Mouse (Mus musculus) cerebellum, adult 2 months (tissue): ENCODE results near the gene Abi3. TPM values are rescaled to one million over a fixed set of nuclear protein-coding genes. Genes with fewer than 3 reads are reported as not detected.

Source experiments
- DNase-seq, 2 experiments: peaks; one replicate each; pipeline ENCODE4 v3.0.0; 2021
- H3K27ac ChIP-seq: fragments of 200-500 bp; 2 replicates; pipeline ENCODE4 v1.5.1; 2012; ENCODE audit warnings: low read length, control low read depth, inconsistent platforms; ENCODE audit not compliant: insufficient read depth
- H3K27me3 ChIP-seq: fragments of 200-500 bp; 2 replicates; pipeline ENCODE4 v1.6.1; 2012; ENCODE audit warnings: inconsistent platforms, mild to moderate bottlenecking, low read length, moderate library complexity; ENCODE audit not compliant: control insufficient read depth, insufficient read depth
- H3K4me1 ChIP-seq: fragments of 200-500 bp; 2 replicates; pipeline ENCODE4 v1.6.1; 2011; ENCODE audit warnings: low read length; ENCODE audit not compliant: control insufficient read depth, insufficient read depth
- H3K4me3 ChIP-seq: fragments of 200-500 bp; replicated peaks from 2 replicates; pipeline ENCODE3; 2011; ENCODE audit warnings: mild to moderate bottlenecking, low read depth, low read length, control low read depth; ENCODE audit not compliant: insufficient read depth
- CTCF ChIP-seq: fragments of 200-500 bp; IDR thresholded peaks from 2 replicates; pipeline ENCODE4 v1.5.1; 2011; ENCODE audit warnings: low read depth, mild to moderate bottlenecking, control low read depth, low read length, moderate library complexity, borderline replicate concordance; ENCODE audit not compliant: insufficient read depth
- POLR2A ChIP-seq: fragments of 200-500 bp; IDR thresholded peaks from 2 replicates; pipeline ENCODE4 v1.6.1; 2011; ENCODE audit warnings: low read length, control low read depth, borderline replicate concordance; ENCODE audit not compliant: insufficient read depth
- WGBS: fragments of 180-500 bp; shearing (Covaris S2); methylation state at CpG from one replicate; pipeline ENCODE4 v1.1.7; 2018; 5-methylcytosine and 5-hydroxymethylcytosine counted together
- polyA plus RNA-seq: library from polyadenylated mRNA; depleted of rRNA; stranded (reverse); fragments of >200 nt; gene quantifications from 2 replicates; pipeline ENCODE4 v1.2.3, GENCODE M21; 2012

The Abi3 gene
- polyA plus RNA-seq, 1 experiment, result 3.2 TPM

DNA sequence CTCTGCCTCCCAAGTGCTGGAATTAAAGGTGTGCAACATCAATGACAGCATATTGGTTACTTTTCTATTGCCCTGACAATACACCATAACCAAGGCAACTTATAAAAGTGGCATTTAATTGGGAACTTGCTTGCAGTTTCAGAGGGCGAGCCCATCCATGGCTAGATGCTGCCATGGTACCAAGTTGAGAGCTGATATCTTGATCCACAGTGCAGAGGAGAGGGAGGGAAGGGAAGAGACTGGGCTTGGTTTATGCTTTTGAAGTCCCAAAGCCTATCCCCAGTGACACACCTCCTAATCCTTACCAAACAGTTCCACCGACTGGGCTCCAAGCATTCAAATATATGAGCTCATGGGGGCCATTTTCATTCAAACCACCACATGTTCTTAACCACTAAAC lies 28.2 kb downstream of the Abi3 start:
- WGBS, result 97% methylated on average over 2 of the region's 2 CpGs
- Histone ChIP-seq H3K4me1 (no peaks in the 10 kb centered on the region), H3K4me3 (no peak overlapping the region), H3K27ac (no peak overlapping the region), H3K27me3 (no peaks in the 10 kb centered on the region)
- TF ChIP-seq CTCF (no peak), POLR2A (no peak)
- no peak for DNase-seq

DNA sequence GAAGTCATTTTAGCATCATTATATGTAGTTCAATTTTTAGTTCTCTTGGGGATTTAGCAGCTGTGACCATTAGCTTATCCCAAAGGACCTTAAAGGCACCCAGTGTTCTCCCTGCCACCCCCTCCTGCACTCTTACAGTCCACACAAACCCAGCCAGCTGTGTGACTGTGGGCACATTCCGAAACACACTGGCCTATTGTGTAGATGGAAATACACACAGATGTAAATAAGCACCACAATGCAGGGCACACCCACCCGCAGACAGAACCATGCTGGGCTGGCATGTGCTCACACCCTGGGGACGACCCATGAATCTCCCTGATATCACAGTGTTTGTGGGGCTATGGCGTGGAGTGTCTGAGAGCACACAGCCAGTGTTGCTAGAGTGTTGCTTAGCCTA lies 30.1 kb downstream of the Abi3 start:
- H3K4me1 ChIP-seq, result no peaks in the 10 kb centered on the region
- no peak overlapping the region for H3K4me3 ChIP-seq
- no peak overlapping the region for H3K27ac ChIP-seq
- TF ChIP-seq POLR2A, result no peak
- no peak for TF ChIP-seq CTCF
- H3K27me3 ChIP-seq, result no peaks in the 10 kb centered on the region
- DNase-seq, result no peak
- WGBS, result 56% methylated on average over 4 of the region's 4 CpGs

DNA sequence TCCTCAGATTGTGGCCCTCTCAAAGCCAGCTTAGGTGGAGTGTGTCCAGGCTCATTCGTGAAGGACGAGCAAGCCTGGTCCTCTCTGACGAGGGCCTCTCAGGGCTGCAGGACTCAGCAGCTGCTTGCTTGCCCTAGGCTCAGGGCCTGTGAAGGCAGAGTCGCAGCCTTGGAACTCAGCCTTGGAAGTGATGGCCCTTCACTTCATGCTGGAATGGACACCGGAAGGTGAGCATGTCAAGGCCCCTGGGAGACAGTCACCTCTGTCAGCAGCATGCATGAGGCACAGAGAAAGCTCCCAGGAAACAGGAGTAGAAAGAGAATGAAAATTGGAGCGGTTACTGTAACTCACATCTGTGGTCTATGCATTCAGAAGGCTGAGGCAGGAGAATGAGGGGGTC lies 30.5 kb downstream of the Abi3 start:
- WGBS, result 77% methylated on average over 6 of the region's 6 CpGs
- H3K4me1 ChIP-seq, result no peaks in the 10 kb centered on the region
- TF ChIP-seq CTCF, result no peak
- TF ChIP-seq POLR2A, result no peak
- DNase-seq, result no peak
- no peak overlapping the region for H3K27ac ChIP-seq
- H3K4me3 ChIP-seq, result no peak overlapping the region
- H3K27me3 ChIP-seq, result no peaks in the 10 kb centered on the region

DNA sequence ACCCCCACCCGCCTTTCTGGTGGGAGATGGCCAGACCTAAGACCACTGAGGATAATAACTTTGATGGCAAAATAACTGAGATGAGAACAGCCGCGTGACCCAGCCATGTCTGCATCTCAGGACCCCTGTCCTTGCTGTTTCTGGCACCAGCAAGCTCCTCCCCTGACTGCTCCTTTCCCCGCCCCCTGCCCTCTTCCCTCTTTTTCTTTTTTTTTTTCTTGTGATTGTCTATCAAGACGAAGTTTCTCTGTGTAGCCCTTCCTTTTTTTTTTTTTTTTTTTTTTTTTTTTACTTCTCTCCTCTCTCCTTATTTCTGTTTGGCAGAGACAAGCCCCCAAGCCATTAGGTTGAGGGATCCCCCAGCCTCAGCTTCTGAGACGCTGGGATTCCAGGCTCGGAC lies 31.4 kb downstream of the Abi3 start:
- WGBS, result 50% methylated on average over 7 of the region's 7 CpGs
- no peaks in the 10 kb centered on the region for H3K4me1 ChIP-seq
- no peak for DNase-seq
- no peak for TF ChIP-seq CTCF
- no peak for TF ChIP-seq POLR2A
- no peak overlapping the region for H3K4me3 ChIP-seq
- H3K27ac ChIP-seq, result no peak overlapping the region
- H3K27me3 ChIP-seq, result no peaks in the 10 kb centered on the region

DNA sequence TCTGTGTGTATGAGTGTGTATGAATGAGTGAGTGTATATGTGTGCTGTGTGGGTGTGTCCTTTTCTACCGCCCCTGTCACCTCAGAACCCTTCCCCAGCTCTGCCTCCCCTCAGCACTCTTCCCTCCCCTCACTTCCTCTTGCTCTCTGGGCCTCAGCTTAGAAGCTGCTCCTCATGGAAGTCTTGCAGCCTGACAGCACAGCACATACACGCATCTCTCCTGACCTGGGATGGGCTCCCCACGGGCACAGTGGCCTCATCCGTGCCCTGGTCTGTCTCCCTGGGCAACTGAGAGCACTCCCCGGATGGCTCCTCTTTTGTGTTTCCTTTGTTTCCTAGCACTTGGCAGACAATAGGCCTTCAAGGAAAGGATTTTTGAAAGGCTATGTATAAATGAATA lies 32.7 kb downstream of the Abi3 start:
- H3K4me1 ChIP-seq, result no peaks in the 10 kb centered on the region; the same call in 1 of the 2 replicates
- TF ChIP-seq CTCF (no peak), POLR2A (no peak)
- no peak overlapping the region for H3K4me3 ChIP-seq
- no peaks in the 10 kb centered on the region for H3K27me3 ChIP-seq
- WGBS, result 26% methylated on average over 5 of the region's 5 CpGs
- H3K27ac ChIP-seq, result no peak overlapping the region
- DNase-seq, result no peak

DNA sequence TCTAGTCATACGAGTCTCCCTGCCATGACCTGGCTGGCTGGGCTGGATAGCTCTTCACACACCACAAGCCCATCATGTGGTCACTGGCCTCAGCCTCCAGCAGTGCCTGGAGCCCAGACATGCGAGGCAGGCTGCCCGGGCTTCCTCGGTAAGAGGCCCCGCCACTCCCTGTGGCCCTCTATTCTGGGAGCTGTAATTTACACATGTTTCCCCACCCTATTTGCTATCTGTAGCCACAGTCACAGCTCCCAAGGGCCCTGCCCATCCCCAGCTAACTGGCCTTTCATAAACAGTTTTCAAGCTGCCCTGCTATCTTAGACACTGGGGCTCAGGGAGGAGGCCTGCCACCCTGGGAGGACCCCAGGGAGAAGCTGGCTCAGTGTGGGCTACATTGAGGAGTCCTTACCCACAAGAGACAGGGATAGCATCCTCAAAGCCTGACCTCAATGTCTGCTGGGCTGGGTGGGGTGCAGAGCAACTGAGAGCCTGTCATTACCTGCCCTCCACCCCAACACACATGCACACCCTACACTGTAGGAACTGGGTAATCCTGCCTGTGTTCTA lies 33.7 kb downstream of the Abi3 start:
- Histone ChIP-seq H3K27me3 (no peaks in the 10 kb centered on the region), H3K4me3 (no peak overlapping the region), H3K4me1 (no peaks in the 10 kb centered on the region; the same call in 1 of the 2 replicates), H3K27ac (no peak overlapping the region)
- no peak for DNase-seq
- TF ChIP-seq CTCF (no peak), POLR2A (no peak)
- 58% methylated on average over 5 of the region's 5 CpGs for WGBS

DNA sequence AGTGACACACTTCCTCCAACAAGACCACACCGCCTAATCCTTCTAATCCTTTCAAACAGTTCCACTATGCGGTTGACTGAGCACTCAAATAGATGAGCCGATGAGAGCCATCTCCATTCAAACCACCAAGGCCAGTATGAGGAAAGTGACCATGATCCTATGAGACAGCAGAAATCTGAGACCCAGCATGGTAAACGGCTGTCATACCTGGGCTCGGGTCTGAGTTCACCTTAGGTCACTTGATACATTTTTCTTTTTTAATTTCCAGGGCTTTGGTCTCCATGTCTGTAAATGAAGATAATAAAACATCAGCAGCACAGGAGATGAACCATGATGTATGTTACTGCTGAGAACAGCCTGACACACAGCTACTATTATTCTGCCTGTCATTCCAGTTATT lies 34.4 kb downstream of the Abi3 start:
- Histone ChIP-seq H3K27me3 (no peaks in the 10 kb centered on the region), H3K27ac (no peak overlapping the region), H3K4me1 (no peaks in the 10 kb centered on the region; the same call in 1 of the 2 replicates), H3K4me3 (no peak overlapping the region)
- 97% methylated on average over 5 of the region's 5 CpGs for WGBS
- DNase-seq, result no peak
- TF ChIP-seq POLR2A, result no peak
- TF ChIP-seq CTCF, result no peak

DNA sequence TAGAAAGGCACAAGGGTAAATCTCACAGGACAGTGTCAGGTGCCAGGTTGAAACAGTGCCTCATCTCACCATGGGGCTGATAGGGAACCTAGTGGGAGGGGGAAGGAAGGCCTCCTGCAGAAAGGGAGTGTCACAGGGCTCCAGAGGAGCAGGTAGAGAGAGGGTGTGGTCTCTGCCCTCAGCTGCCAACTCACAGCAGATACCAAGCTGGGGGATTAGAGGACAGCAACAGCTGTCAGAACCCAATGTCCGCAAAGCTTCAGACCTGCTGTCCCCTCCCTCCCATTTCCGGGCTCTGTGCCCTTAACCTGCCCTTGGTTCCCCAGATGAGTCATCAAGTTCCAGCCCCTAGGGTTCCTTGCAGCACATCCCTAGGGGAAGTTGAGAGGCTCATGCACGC lies 36.7 kb downstream of the Abi3 start:
- no peaks in the 10 kb centered on the region; the same call in 1 of the 2 replicates for H3K4me1 ChIP-seq
- H3K27ac ChIP-seq, result no peak overlapping the region
- no peak for DNase-seq
- 28% methylated on average over 3 of the region's 3 CpGs for WGBS
- TF ChIP-seq POLR2A, result no peak
- no peak for TF ChIP-seq CTCF
- H3K27me3 ChIP-seq, result no peaks in the 10 kb centered on the region
- no peak overlapping the region for H3K4me3 ChIP-seq
